Comparison of ENCODE assay signal across 26 mouse cellular contexts in genomic region chr7:55836877-55837276, GRCm38 (mm10). TPM values are rescaled to one million over a fixed set of nuclear protein-coding genes. Genes with fewer than 3 reads are reported as not detected.
DNase-seq lines count a peak whose midpoint lies in the region; ATAC-seq lines count a peak whose summit lies in the region.
"Had no signal": no experiment of that assay in that cellular context is flagged by ENCODE, and none has a peak within 500 bp of the region (broad histone marks: within the 10 kb centered on the region; RNA-seq: fewer than 3 reads in every experiment).

No protein-coding gene starts in this region.

- 39% methylated on average over 4 of the region's 4 CpGs for WGBS in liver, embryonic 12.5 days (ENCODE audit: insufficient replicate concordance)

- no peak overlapping the region for H3K9ac ChIP-seq in liver, embryonic 12.5 days
- H3K9ac ChIP-seq: embryonic facial prominence, embryonic 12.5 days; embryonic facial prominence, embryonic 15.5 days; forebrain, embryonic 12.5 days; forebrain, embryonic 15.5 days; heart, embryonic 15.5 days; hindbrain, embryonic 13.5 days had no signal

- peaks cover 3% of the 10 kb centered on the region for H3K36me3 ChIP-seq in liver, embryonic 12.5 days

- peaks cover 13% of the 10 kb centered on the region for H3K4me1 ChIP-seq in liver, embryonic 12.5 days
- H3K4me1 ChIP-seq: embryonic facial prominence, embryonic 12.5 days had no signal

- no peak overlapping the region for H3K27ac ChIP-seq in liver, embryonic 12.5 days
- H3K27ac ChIP-seq: embryonic facial prominence, embryonic 12.5 days; embryonic facial prominence, embryonic 15.5 days; forebrain, embryonic 12.5 days; forebrain, embryonic 15.5 days; heart, embryonic 15.5 days; hindbrain, embryonic 10.5 days; hindbrain, embryonic 13.5 days had no signal

- peak; percentile 52 for ATAC-seq in liver, embryonic 12.5 days
- peak; percentile 33; the same call in 1 of the 2 replicates for ATAC-seq in megakaryocyte progenitor cell, adult 5-6 weeks (replicated peaks; ENCODE audit: poor library complexity)
- ATAC-seq: activated CD4-positive, CD25-positive, alpha-beta regulatory T cell, adult 4 months; CD4-positive, CD25-positive, alpha-beta regulatory T cell, adult 4 months; forebrain, embryonic 15.5 days; hindbrain, embryonic 16.5 days had no signal

- no peak for DNase-seq in liver
- peak; percentile 9 for DNase-seq in c-Kit-positive CD71-positive TER-119-negative erythroid progenitor cells, embryonic 14.5 days (ENCODE audit: low read depth)
- DNase-seq in testis, postnatal 14 days (ENCODE audit: low spot score) = no peak
- DNase-seq in cerebellum, adult 9-10 months = no peak
- DNase-seq: adrenal gland, adult 8-10 months; adrenal gland, postnatal 25 days; cerebellum, adult 18-20 months; cerebellum, adult 9-11 months; cerebellum, postnatal 25 days; gastrocnemius, postnatal 10 days; gastrocnemius, postnatal 36 days; heart, postnatal 10 days; heart, postnatal 36 days had no signal

- no peak overlapping the region for H3K4me3 ChIP-seq in liver, embryonic 12.5 days
- H3K4me3 ChIP-seq: embryonic facial prominence, embryonic 12.5 days; embryonic facial prominence, embryonic 15.5 days; forebrain, embryonic 12.5 days; forebrain, embryonic 15.5 days; heart, embryonic 15.5 days; hindbrain, embryonic 10.5 days; hindbrain, embryonic 13.5 days had no signal

- no peak overlapping the region for H3K4me2 ChIP-seq in liver, embryonic 12.5 days
- H3K4me2 ChIP-seq: embryonic facial prominence, embryonic 12.5 days; embryonic facial prominence, embryonic 15.5 days; forebrain, embryonic 12.5 days; forebrain, embryonic 15.5 days; heart, embryonic 11.5 days; heart, embryonic 15.5 days; hindbrain, embryonic 13.5 days had no signal

- H3K9me3 ChIP-seq in liver, embryonic 12.5 days (replicated peaks) = no peaks in the 10 kb centered on the region
- H3K9me3 ChIP-seq: embryonic facial prominence, embryonic 12.5 days; embryonic facial prominence, embryonic 15.5 days; forebrain, embryonic 12.5 days; forebrain, embryonic 15.5 days; heart, embryonic 15.5 days; hindbrain, embryonic 10.5 days; hindbrain, embryonic 13.5 days had no signal

- H3K27me3 ChIP-seq in liver, embryonic 12.5 days (replicated peaks) = no peaks in the 10 kb centered on the region
- H3K27me3 ChIP-seq: embryonic facial prominence, embryonic 12.5 days; embryonic facial prominence, embryonic 15.5 days; forebrain, embryonic 12.5 days; forebrain, embryonic 15.5 days; heart, embryonic 15.5 days; hindbrain, embryonic 13.5 days had no signal

RNA-seq across cellular contexts. Expression of gene Cyfip1, which starts 4.7 kb away (rescaled TPM):
- polyA plus RNA-seq in liver, embryonic 12.5 days (2016; fragmentation: Nextera tagmentation; extraction: Ambion mirVana) = 29.6 and 30.1 TPM in 2 replicates
- total RNA-seq in megakaryocyte progenitor cell, adult 5-6 weeks (2015) = 38.7 and 42.8 TPM in 2 replicates
- total RNA-seq in megakaryocyte progenitor cell, adult 5-6 weeks (2017) = 41.1 and 49.2 TPM in 2 replicates

RNA-seq across cellular contexts. Expression of gene Tubgcp5, which starts 42.9 kb away (rescaled TPM):
- polyA plus RNA-seq in liver, embryonic 12.5 days (2016; fragmentation: Nextera tagmentation; extraction: Ambion mirVana) = 14.8 TPM in 2 replicates
- 34.5 and 43.3 TPM in 2 replicates for total RNA-seq in megakaryocyte progenitor cell, adult 5-6 weeks (2015)
- total RNA-seq in megakaryocyte progenitor cell, adult 5-6 weeks (2017) = 23.2 and 60.3 TPM in 2 replicates
